Mouse (Mus musculus): ENCODE measurements around the gene Prelid1. TPM values are rescaled to one million over a fixed set of nuclear protein-coding genes. Genes with fewer than 3 reads are reported as not detected.

Prelid1 gene
- polyA plus RNA-seq, 1 experiment, result 499 TPM

DNA sequence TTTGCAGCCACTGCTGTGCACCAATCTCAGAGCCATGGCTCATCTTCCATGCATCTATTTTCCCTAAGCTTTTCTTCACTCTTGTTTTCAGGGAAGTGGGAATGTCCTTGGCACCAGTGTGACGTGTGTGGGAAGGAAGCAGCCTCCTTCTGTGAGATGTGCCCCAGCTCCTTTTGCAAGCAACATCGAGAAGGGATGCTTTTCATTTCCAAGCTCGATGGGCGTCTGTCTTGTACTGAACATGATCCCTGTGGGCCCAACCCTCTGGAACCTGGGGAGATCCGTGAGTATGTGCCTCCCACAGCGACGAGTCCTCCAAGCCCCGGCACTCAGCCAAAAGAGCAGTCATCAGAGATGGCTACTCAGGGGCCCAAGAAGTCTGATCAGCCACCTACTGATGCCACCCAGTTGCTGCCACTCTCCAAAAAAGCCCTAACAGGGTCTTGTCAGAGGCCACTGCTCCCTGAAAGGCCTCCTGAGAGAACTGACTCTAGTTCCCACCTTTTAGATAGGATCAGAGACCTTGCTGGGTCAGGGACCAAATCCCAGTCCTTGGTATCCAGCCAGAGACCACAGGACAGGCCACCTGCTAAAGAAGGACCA is 8.2 kb upstream of the Prelid1 start:
- Histone ChIP-seq H3K79me3 (ENCODE audit: low read depth) (no peaks in the 10 kb centered on the region), H3K36me3 (ENCODE audit: control insufficient read depth, insufficient read depth) (peaks cover 63% of the 10 kb centered on the region), H3K27me3 (ENCODE audit: control insufficient read depth, insufficient read depth, insufficient read length) (no peaks in the 10 kb centered on the region), H3ac (ENCODE audit: control insufficient read depth, insufficient read length, low read depth) (no peak overlapping the region), H3K79me2 (ENCODE audit: control insufficient read depth, insufficient read depth) (no peaks in the 10 kb centered on the region), H3K4me3 (ENCODE audit: insufficient read depth, poor library complexity, severe bottlenecking) (no peak overlapping the region)
- TF ChIP-seq FOSL1 (IDR thresholded peaks at IDR 0.05; ENCODE audit: insufficient read depth, low read length, poor library complexity, severe bottlenecking), result no peak
- no peak for TF ChIP-seq MAX (IDR thresholded peaks at IDR 0.05)
- no peak for TF ChIP-seq CTCF (IDR thresholded peaks at IDR 0.05; ENCODE audit: control insufficient read depth, insufficient read depth, insufficient read length)
- no peak for TF ChIP-seq USF1 (IDR thresholded peaks at IDR 0.05; ENCODE audit: low read depth)

- no peak overlapping the region for H3ac ChIP-seq (ENCODE audit: control insufficient read depth, insufficient read length, low read depth)
- H3K79me3 ChIP-seq (ENCODE audit: low read depth), result no peaks in the 10 kb centered on the region
- TF ChIP-seq MYOD1 (IDR thresholded peaks at IDR 0.05; ENCODE audit: control insufficient read depth, insufficient read length, low read depth) (no peak), FOSL1 (IDR thresholded peaks at IDR 0.05; ENCODE audit: insufficient read depth, low read length, poor library complexity, severe bottlenecking) (no peak), MAX (IDR thresholded peaks at IDR 0.05) (no peak), MYOG (IDR thresholded peaks at IDR 0.05; ENCODE audit: control insufficient read depth, extremely low read depth, insufficient read length) (no peak)
- peaks cover 63% of the 10 kb centered on the region for H3K36me3 ChIP-seq (ENCODE audit: control insufficient read depth, insufficient read depth)
- no peak overlapping the region for H3K4me3 ChIP-seq (ENCODE audit: insufficient read depth, poor library complexity, severe bottlenecking)
- H3K27me3 ChIP-seq (ENCODE audit: control insufficient read depth, insufficient read depth, insufficient read length), result no peaks in the 10 kb centered on the region
- H3K79me2 ChIP-seq (ENCODE audit: control insufficient read depth, insufficient read depth), result no peaks in the 10 kb centered on the region
Observed at GRCm38 (mm10) chr13:55313051-55313450, 7.2 kb upstream of the Prelid1 start.

DNA sequence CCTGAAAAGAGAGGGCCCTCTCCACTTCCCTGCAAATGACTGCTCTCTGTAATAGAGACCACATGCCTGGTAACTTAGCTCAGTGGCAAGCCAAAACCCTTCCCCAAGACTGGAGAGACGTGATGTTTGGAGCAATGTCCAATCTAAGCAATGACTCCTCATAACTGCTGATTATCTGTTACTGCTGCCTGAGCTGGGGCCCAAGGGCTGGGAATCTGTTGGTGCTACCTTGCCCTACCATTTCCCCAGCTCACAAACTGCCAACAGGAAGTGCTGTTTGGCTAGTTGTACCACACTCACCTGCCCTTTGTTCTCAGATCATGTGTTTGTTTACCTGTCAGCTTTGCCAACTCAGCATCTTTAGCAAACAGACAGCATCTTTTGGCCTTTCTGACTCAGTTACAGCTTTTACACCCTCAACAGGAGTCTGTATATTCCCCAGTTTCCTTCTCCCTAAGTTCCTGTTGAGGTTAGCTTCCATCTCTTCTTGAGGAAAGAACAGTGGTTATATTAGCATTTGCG is 5.3 kb upstream of the Prelid1 start:
- Histone ChIP-seq H3K36me3 (ENCODE audit: control insufficient read depth, insufficient read depth) (peaks cover 70% of the 10 kb centered on the region), H3K4me3 (ENCODE audit: insufficient read depth, poor library complexity, severe bottlenecking) (no peak overlapping the region), H3K79me2 (ENCODE audit: control insufficient read depth, insufficient read depth) (peaks cover 5% of the 10 kb centered on the region), H3K79me3 (ENCODE audit: low read depth) (no peaks in the 10 kb centered on the region), H3ac (ENCODE audit: control insufficient read depth, insufficient read length, low read depth) (no peak overlapping the region), H3K27me3 (ENCODE audit: control insufficient read depth, insufficient read depth, insufficient read length) (no peaks in the 10 kb centered on the region)
- TF ChIP-seq CTCF (IDR thresholded peaks at IDR 0.05; ENCODE audit: control insufficient read depth, insufficient read depth, insufficient read length) (no peak), MYOD1 (IDR thresholded peaks at IDR 0.05; ENCODE audit: control insufficient read depth, insufficient read length, low read depth) (no peak), FOSL1 (IDR thresholded peaks at IDR 0.05; ENCODE audit: insufficient read depth, low read length, poor library complexity, severe bottlenecking) (no peak), MYOG (IDR thresholded peaks at IDR 0.05; ENCODE audit: control insufficient read depth, extremely low read depth, insufficient read length) (no peak), USF1 (IDR thresholded peaks at IDR 0.05; ENCODE audit: low read depth) (no peak), CEBPB (IDR thresholded peaks at IDR 0.05; ENCODE audit: low read depth) (no peak), MAX (IDR thresholded peaks at IDR 0.05) (no peak)

DNA sequence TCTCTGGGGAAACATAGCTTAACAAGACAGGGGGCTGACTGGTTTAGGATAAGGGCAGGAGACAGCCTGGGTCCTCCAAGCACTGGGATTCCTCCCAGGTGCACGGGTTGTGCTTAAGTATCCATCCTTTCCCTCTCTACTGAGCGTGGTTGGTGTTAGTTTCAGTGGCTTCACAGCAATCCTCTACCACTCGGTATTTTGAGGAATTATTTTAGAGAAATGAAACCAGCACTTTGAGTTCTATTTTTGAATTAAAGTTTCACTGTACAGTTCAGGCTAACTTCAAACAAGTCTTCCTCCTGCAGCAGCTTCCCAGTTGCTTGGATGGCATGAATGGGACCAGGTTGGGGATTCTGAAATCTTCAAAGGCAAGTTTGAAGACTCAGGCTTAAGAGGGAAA is 1.9 kb upstream of the Prelid1 start:
- Histone ChIP-seq H3ac (ENCODE audit: control insufficient read depth, insufficient read length, low read depth) (no peak overlapping the region), H3K27me3 (ENCODE audit: control insufficient read depth, insufficient read depth, insufficient read length) (no peaks in the 10 kb centered on the region), H3K79me3 (ENCODE audit: low read depth) (peaks cover 22% of the 10 kb centered on the region), H3K36me3 (ENCODE audit: control insufficient read depth, insufficient read depth) (peaks cover 41% of the 10 kb centered on the region), H3K4me3 (ENCODE audit: insufficient read depth, poor library complexity, severe bottlenecking) (no peak overlapping the region), H3K79me2 (ENCODE audit: control insufficient read depth, insufficient read depth) (peaks cover 39% of the 10 kb centered on the region)
- TF ChIP-seq FOSL1 (IDR thresholded peaks at IDR 0.05; ENCODE audit: insufficient read depth, low read length, poor library complexity, severe bottlenecking) (no peak), CEBPB (IDR thresholded peaks at IDR 0.05; ENCODE audit: low read depth) (no peak)

DNA sequence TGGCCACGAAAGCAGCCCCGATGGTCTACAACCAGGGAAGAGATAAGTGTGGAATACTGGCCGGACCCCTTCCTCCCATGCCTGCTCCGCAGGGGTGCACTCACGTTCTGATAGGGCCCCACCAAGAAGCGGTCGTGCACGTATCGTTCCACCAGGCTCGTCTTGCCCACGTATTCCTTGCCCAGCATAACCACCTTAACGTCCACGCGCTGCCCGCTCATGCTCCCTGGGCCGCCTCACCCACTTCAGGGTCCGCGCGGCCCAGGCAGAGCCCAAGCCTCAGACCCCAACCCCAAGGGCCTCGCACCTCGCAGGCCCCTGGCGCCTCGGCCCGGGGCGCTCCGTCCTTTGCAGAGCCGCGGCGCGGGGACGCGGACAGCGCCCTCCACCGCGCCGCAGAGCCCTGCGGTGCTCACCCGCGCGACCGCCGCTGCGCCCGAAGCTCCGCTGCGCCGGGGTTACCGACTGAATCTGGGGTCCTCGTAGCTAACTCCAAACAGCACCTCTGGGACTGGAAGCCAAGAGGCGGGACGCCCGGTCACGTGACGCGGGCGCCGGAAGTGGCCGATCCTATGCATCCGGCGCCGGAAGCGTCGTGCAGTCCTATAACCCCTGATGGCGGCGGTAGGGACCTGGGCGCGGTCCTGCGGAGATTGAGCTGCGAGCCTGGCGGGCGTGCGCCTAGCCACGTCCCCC is 1.3 kb downstream of the Prelid1 start, which contains the start of gene Rab24:
Gene Rab24 (minus strand): TSS at position 513 of the 696 bp plus-strand sequence.
- Histone ChIP-seq H3K79me2 (ENCODE audit: control insufficient read depth, insufficient read depth) (peaks cover 52% of the 10 kb centered on the region), H3K27me3 (ENCODE audit: control insufficient read depth, insufficient read depth, insufficient read length) (no peaks in the 10 kb centered on the region), H3K4me3 (ENCODE audit: insufficient read depth, poor library complexity, severe bottlenecking) (peak within 1 kb of the TSS; percentile 92), H3ac (ENCODE audit: control insufficient read depth, insufficient read length, low read depth) (peak within 1 kb of the TSS; percentile 92), H3K79me3 (ENCODE audit: low read depth) (peaks cover 34% of the 10 kb centered on the region), H3K36me3 (ENCODE audit: control insufficient read depth, insufficient read depth) (peaks cover 49% of the 10 kb centered on the region)
- TF ChIP-seq USF1 (IDR thresholded peaks at IDR 0.05; ENCODE audit: low read depth) (peak; percentile 97), FOSL1 (IDR thresholded peaks at IDR 0.05; ENCODE audit: insufficient read depth, low read length, poor library complexity, severe bottlenecking) (no peak)

GRCm38 (mm10) chr13:55322130-55322825 is 2.0 kb downstream of the Prelid1 start:
- Histone ChIP-seq H3K79me2 (ENCODE audit: control insufficient read depth, insufficient read depth) (peaks cover 52% of the 10 kb centered on the region), H3K79me3 (ENCODE audit: low read depth) (peaks cover 34% of the 10 kb centered on the region), H3K4me3 (ENCODE audit: insufficient read depth, poor library complexity, severe bottlenecking) (peak overlapping the region; percentile 92), H3K36me3 (ENCODE audit: control insufficient read depth, insufficient read depth) (peaks cover 49% of the 10 kb centered on the region), H3K27me3 (ENCODE audit: control insufficient read depth, insufficient read depth, insufficient read length) (no peaks in the 10 kb centered on the region), H3ac (ENCODE audit: control insufficient read depth, insufficient read length, low read depth) (peak overlapping the region; percentile 92)
- TF ChIP-seq CEBPB (IDR thresholded peaks at IDR 0.05; ENCODE audit: low read depth), result no peak
- TF ChIP-seq MAX (IDR thresholded peaks at IDR 0.05), result no peak
- TF ChIP-seq USF1 (IDR thresholded peaks at IDR 0.05; ENCODE audit: low read depth), result no peak
- no peak for TF ChIP-seq FOSL1 (IDR thresholded peaks at IDR 0.05; ENCODE audit: insufficient read depth, low read length, poor library complexity, severe bottlenecking)
- TF ChIP-seq CTCF (IDR thresholded peaks at IDR 0.05; ENCODE audit: control insufficient read depth, insufficient read depth, insufficient read length), result no peak
- TF ChIP-seq MYOD1 (IDR thresholded peaks at IDR 0.05; ENCODE audit: control insufficient read depth, insufficient read length, low read depth), result no peak
- no peak for TF ChIP-seq MYOG (IDR thresholded peaks at IDR 0.05; ENCODE audit: control insufficient read depth, extremely low read depth, insufficient read length)
